Mouse (Mus musculus) embryonic facial prominence, embryonic 14.5 days (tissue): ENCODE data around the gene Krt80. TPM values are rescaled to one million over a fixed set of nuclear protein-coding genes. Genes with fewer than 3 reads are reported as not detected.

Source experiments
- ATAC-seq: fragments of 200-750 bp; cut with Nextera tagmentation; 2 replicates; pipeline ENCODE4 v1.8.0; 2017; ENCODE audit warnings: low read depth, moderate number of reproducible peaks, moderate TSS enrichment
- DNase-seq: peaks from one replicate; pipeline ENCODE4 v3.0.0-alpha.2; 2015; ENCODE audit warnings: low spot score
- H3K27ac ChIP-seq: fragments of 300-500 bp; sonication (generic); replicated peaks from 2 replicates; pipeline ENCODE4 v1.5.1; 2014; ENCODE audit warnings: low read depth, mild to moderate bottlenecking, low read length, moderate library complexity
- H3K27me3 ChIP-seq: fragments of 300-500 bp; sonication (generic); replicated peaks from 2 replicates; pipeline ENCODE4 v1.6.1; 2014; ENCODE audit warnings: low read length; ENCODE audit not compliant: control insufficient read depth, insufficient read depth
- H3K36me3 ChIP-seq: fragments of 300-500 bp; sonication (generic); 2 replicates; pipeline ENCODE4 v1.6.1; 2014; ENCODE audit warnings: low read length, mixed read lengths; ENCODE audit not compliant: control insufficient read depth, insufficient read depth
- H3K4me1 ChIP-seq: fragments of 300-500 bp; sonication (generic); 2 replicates; pipeline ENCODE4 v1.6.1; 2014; ENCODE audit warnings: antibody characterized with exemption, low read length; ENCODE audit not compliant: control insufficient read depth, insufficient read depth
- H3K4me2 ChIP-seq: fragments of 300-500 bp; sonication (generic); 2 replicates; pipeline ENCODE4 v1.6.1; 2014; ENCODE audit warnings: low read depth, mild to moderate bottlenecking, low read length, moderate library complexity, mixed read lengths
- H3K4me3 ChIP-seq: fragments of 300-500 bp; sonication (generic); 2 replicates; pipeline ENCODE4 v1.5.1; 2014; ENCODE audit warnings: low read depth, mild to moderate bottlenecking, low read length
- H3K9ac ChIP-seq: fragments of 300-500 bp; sonication (generic); 2 replicates; pipeline ENCODE4 v1.6.1; 2014; ENCODE audit warnings: low read depth, mild to moderate bottlenecking, low read length, moderate library complexity, mixed read lengths
- H3K9me3 ChIP-seq: fragments of 300-500 bp; sonication (generic); 2 replicates; pipeline ENCODE4 v1.6.1; 2016; ENCODE audit warnings: low read length; ENCODE audit not compliant: control insufficient read depth
- WGBS: fragments of 180-500 bp; shearing (Covaris S2); extraction: QIAGEN DNeasy Blood & Tissue Kit; methylation state at CpG from one replicate; pipeline ENCODE4 v1.1.7; 2014; 5-methylcytosine and 5-hydroxymethylcytosine counted together
- polyA plus RNA-seq: library from polyadenylated mRNA; unstranded; fragments of >200 nt; fragmentation: Nextera tagmentation; extraction: Ambion mirVana; gene quantifications from 2 replicates; pipeline ENCODE4 v1.2.1, GENCODE M21; 2014

The Krt80 gene
- polyA plus RNA-seq, 1 experiment from 2014 or later = 9.5 TPM

DNA sequence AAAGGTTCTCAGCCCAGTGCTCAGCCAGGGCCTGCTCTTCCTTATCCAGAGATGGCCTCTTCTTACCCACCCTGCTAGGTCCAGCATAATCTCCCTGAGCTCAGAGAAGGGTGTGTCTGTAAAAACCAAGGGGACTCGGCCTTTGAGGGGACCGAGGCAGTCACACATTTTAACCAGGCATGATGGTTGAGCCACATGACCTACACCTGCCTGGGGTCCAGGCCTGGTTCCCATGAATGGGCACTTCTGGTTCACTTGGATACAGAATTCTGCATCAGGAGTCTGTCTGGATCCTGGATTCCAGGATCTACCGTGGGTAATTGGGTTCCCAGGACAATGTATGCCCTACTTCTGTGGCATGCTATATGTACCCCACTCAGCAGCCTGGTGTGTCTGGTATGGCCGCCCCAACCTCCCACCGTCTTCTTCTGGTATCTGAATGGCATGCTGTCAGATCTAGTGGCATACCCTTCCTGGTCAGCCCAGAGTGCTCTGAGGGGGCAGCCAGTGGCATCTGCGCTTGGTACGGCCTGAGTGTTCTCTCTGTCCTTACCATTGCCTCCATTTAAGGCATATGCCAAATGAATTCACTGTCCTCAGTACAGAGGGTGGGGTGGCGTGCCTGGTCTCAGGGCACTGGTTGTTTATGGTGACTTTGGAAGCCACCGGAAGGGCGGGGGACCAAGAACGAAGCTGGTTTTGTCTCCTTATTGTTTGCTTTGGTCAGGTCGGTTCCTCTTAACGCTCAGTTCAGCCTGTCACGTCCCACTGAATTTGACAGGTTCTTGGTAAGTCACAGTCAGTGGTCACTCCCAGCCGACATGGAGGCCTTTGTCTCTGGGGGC is 1.4 kb upstream of the Krt80 start:
- no peak for ATAC-seq
- Histone ChIP-seq H3K27me3 (0 out of 2 replicates have a peak, but pooled peaks cover 2% of the 10 kb centered on the region), H3K36me3 (no peaks in the 10 kb centered on the region), H3K4me3 (no peak overlapping the region), H3K27ac (no peak overlapping the region), H3K4me1 (peaks cover 29% of the 10 kb centered on the region), H3K9me3 (no peaks in the 10 kb centered on the region), H3K4me2 (no peak overlapping the region), H3K9ac (no peak overlapping the region)
- 81% methylated on average over 15 of the region's 15 CpGs for WGBS
- no peak for DNase-seq

DNA sequence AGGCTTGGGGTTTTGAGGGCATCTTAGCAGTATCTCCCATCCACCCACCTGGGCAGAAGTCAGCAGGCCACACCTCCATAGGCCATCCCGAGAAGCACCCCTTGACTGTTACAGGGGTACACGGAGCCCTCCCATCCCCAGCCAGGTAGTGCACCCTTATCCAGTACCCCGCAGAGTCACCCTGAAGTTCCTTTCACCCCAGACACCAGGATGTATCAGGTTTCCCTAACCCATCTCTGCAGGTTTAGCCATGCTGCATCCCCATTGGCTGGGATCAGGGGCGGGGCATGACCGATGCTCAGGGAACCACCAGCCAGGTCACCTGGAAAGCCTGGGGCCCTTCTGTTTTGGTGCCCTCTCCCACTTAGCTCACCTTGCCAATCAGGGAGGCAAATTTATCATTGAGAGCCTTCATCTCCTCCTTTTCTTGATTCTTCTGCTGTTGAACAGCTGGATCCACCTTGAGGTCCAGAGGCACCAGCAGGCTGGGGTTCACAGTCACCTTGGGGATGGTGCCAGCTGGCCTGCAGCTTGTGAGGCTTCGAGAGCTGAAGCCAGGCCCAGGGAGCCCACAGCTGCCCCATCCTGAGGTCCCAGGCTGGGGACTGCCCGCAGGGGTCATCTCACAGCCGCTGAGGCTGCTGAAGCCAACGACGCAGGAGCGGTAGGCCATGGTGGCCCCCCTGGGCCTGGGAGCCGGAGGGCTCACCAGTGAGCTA is 421 bp downstream of the Krt80 start:
- Histone ChIP-seq H3K27me3 (0 out of 2 replicates have a peak, but pooled peaks cover 2% of the 10 kb centered on the region), H3K4me3 (no peak overlapping the region), H3K9ac (no peak overlapping the region; the same call in 1 of the 2 replicates), H3K4me1 (peaks cover 26% of the 10 kb centered on the region), H3K9me3 (no peaks in the 10 kb centered on the region), H3K36me3 (no peaks in the 10 kb centered on the region), H3K4me2 (peak overlapping the region; percentile 28; the same call in 1 of the 2 replicates), H3K27ac (peak overlapping the region; percentile 77)
- ATAC-seq (no peak; the same call in 1 of the 2 replicates), DNase-seq (no peak)
- WGBS = 29% methylated on average over 9 of the region's 12 CpGs

DNA sequence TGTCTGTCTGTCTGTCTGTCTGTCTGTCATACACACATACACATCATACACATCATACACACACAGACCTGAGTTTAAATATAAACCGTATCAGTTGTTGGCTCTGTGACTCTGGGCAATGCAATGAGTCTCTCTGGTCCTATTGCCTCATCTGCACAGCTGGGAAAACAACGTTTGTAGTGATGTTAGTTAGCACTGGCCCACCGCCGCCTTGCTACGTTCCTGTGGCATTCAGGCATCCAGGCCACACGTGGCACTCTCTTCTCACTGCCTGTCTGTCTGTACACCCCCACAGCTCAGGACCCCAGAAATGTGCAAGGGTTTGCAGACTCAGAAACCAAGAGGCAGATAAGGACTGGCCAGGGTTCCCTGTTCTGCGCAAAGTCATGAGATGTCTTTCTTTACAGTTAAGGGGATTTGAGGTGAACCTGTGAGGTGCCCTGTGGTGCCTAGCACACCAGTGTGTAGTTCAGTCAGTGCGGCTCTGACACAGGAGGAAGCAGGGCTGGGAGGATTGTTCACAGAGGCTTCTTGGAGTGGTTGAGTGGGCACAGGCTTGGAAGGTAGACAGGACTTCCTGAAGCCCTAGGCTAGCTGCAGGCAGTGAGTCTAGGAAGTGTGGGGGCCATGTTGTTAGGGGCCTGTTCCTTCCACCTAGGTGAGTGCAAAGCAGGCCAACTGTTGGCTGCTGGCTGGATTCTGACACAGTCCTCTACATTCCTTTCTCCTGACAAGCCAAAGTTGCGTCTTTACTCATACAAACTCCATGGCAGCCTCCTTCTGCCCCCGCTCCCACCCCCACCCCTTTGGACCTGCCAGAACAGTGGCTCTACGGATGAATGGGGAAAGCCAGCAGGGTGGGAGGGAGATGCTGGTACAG is 1.2 kb downstream of the Krt80 start:
- Histone ChIP-seq H3K27me3 (0 out of 2 replicates have a peak, but pooled peaks cover 2% of the 10 kb centered on the region), H3K4me3 (no peak overlapping the region), H3K9ac (0 out of 2 replicates have a peak overlapping the region, but pooled peaks have one; percentile 15), H3K36me3 (no peaks in the 10 kb centered on the region), H3K9me3 (no peaks in the 10 kb centered on the region), H3K4me1 (peaks cover 26% of the 10 kb centered on the region), H3K4me2 (no peak overlapping the region), H3K27ac (no peak overlapping the region)
- WGBS = 65% methylated on average over 11 of the region's 11 CpGs
- no peak for ATAC-seq
- no peak for DNase-seq

DNA sequence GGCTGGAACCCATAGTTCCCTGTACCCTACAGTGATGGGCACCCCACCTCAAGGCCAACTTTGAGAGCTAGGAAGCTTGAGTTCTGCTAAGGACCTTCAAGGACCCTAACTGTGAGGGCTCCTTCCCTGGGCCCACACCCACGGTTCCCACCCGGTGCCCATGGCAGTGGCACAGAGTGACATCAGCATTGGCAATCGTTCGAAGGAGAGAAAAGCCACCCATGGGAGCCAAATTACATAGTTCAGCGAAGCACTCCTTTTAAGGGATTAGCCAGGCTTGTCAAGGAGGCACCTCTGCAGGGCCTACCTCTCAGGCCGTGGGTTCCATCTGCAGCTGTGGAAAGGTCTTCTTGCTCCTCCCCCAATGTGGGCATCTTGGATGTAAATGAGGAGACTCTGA is 1.9 kb downstream of the Krt80 start:
- Histone ChIP-seq H3K9me3 (no peaks in the 10 kb centered on the region), H3K36me3 (no peaks in the 10 kb centered on the region), H3K27ac (no peak overlapping the region), H3K4me3 (no peak overlapping the region), H3K27me3 (0 out of 2 replicates have a peak, but pooled peaks cover 2% of the 10 kb centered on the region), H3K4me2 (no peak overlapping the region), H3K4me1 (peaks cover 26% of the 10 kb centered on the region), H3K9ac (no peak overlapping the region)
- ATAC-seq = no peak
- 72% methylated on average over 6 of the region's 6 CpGs for WGBS
- no peak for DNase-seq

DNA sequence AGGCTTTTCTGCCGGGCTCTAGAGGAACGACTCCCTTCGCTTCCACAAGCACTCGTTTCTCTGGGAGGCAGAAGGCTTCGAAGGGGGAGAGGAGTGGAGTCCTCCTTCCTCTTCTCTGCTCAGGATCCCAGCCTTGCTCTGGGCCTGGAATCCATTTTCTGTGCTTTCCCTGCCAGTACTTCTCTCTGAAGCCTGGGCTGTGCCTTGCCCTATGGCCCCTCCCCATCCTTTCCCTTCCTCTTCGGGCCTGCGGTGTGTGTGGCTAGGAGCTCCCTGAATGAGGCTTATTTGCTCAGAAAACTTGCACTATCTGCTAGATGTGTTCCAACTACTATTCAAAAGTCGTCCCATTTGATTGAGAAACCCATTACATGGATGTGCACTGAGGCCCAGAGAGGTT is 2.5 kb downstream of the Krt80 start:
- WGBS = 59% methylated on average over 6 of the region's 8 CpGs
- H3K36me3 ChIP-seq = no peaks in the 10 kb centered on the region
- H3K9ac ChIP-seq = no peak overlapping the region
- H3K9me3 ChIP-seq = no peaks in the 10 kb centered on the region
- H3K4me3 ChIP-seq = no peak overlapping the region
- DNase-seq = no peak
- peaks cover 26% of the 10 kb centered on the region for H3K4me1 ChIP-seq
- no peak overlapping the region for H3K27ac ChIP-seq
- 0 out of 2 replicates have a peak, but pooled peaks cover 2% of the 10 kb centered on the region for H3K27me3 ChIP-seq
- no peak for ATAC-seq
- H3K4me2 ChIP-seq = no peak overlapping the region

DNA sequence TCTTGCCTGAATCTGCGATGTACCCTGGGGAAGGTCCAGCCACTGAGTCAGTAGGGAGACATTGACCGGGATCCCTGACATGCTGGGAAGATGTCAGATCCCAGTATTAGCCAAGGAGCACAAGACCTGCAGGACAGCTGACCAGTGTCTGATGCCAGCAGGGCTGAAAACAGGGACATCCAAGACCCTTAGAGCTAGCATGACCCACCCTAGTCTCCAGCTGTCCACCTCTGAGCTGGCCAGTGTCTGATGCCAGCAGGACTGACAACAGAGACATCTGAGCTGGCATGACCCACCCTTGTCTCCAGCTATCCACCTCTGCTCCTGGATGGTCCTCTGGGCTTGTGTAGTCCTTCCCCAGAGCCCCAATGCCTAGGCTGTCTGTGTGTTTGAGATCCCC is 3.0 kb downstream of the Krt80 start:
- H3K27me3 ChIP-seq = 0 out of 2 replicates have a peak, but pooled peaks cover 2% of the 10 kb centered on the region
- DNase-seq (no peak), ATAC-seq (no peak)
- H3K4me2 ChIP-seq = no peak overlapping the region
- H3K27ac ChIP-seq = no peak overlapping the region
- no peaks in the 10 kb centered on the region for H3K36me3 ChIP-seq
- peak overlapping the region; percentile 15; the same call in 1 of the 2 replicates for H3K9ac ChIP-seq
- peaks cover 26% of the 10 kb centered on the region for H3K4me1 ChIP-seq
- WGBS = 48% methylated on average over 2 of the region's 2 CpGs
- no peak overlapping the region for H3K4me3 ChIP-seq
- no peaks in the 10 kb centered on the region for H3K9me3 ChIP-seq

DNA sequence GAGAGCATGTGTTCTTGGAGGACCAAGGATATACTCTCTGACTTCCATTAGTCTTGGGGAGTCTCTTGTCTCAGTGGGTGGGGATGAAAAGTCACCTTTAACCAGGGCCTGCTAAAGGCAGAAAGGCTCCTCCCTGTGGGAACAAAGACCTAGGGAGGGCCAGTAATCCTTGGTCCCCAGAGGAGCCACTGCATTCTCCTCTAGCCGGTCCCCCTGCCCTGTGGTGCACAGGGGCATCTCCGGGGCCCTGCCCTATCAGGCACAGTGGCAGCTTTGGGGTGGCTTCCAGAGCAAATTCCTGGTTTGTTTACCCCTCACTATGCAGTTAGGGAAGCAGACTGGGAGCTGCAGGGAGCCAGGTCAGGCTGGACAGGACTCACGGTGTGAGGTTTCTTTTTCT is 3.5 kb downstream of the Krt80 start:
- Histone ChIP-seq H3K4me1 (peaks cover 26% of the 10 kb centered on the region), H3K27ac (no peak overlapping the region), H3K4me3 (no peak overlapping the region), H3K27me3 (0 out of 2 replicates have a peak, but pooled peaks cover 2% of the 10 kb centered on the region), H3K36me3 (no peaks in the 10 kb centered on the region), H3K4me2 (no peak overlapping the region), H3K9ac (no peak overlapping the region), H3K9me3 (no peaks in the 10 kb centered on the region)
- DNase-seq = no peak
- ATAC-seq = no peak
- WGBS = 28% methylated on average over 3 of the region's 3 CpGs

DNA sequence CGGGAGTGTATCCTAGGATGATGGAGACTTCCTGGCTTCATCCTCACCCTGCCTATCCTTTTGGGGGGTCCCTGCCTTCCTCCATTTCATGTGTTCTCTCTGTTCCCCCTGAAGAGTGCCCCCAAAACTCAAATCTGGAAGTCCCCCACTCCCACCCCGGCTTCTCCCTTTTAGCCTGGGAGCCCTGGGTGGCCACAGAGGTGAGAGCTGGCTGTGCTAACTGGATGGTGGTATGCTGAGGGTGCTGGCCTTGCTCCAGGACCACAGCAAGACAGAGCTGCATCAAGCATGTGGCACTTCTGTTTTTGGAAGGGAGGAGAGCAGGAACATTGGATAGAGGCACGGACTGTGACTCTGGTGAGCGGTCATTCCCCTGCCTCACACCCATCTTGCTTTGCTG is 4.2 kb downstream of the Krt80 start:
- Histone ChIP-seq H3K9me3 (no peaks in the 10 kb centered on the region), H3K36me3 (no peaks in the 10 kb centered on the region), H3K27ac (no peak overlapping the region), H3K9ac (no peak overlapping the region), H3K4me2 (no peak overlapping the region), H3K4me1 (peaks cover 23% of the 10 kb centered on the region), H3K27me3 (no peaks in the 10 kb centered on the region), H3K4me3 (no peak overlapping the region)
- DNase-seq = no peak
- ATAC-seq = no peak
- WGBS = 73% methylated on average over 4 of the region's 4 CpGs
